Mouse (Mus musculus) cortical plate, adult 2 months (tissue): Measurements from ENCODE around the gene Slc2a9.

Source experiments
- CTCF ChIP-seq: fragments of 200-500 bp; IDR thresholded peaks from 2 replicates; pipeline ENCODE4 v1.5.1; 2011; ENCODE audit warnings: mild to moderate bottlenecking, control low read depth, low read length; ENCODE audit not compliant: insufficient read depth; ENCODE audit errors: extremely low read depth
- POLR2A ChIP-seq: fragments of 200-500 bp; IDR thresholded peaks from 2 replicates; pipeline ENCODE4 v1.6.1; 2011; ENCODE audit warnings: mild to moderate bottlenecking, low read length, control low read depth; ENCODE audit not compliant: insufficient read depth; ENCODE audit errors: extremely low read depth

GRCm38 (mm10) chr5:38485946-38486345, 17.0 kb downstream of the Slc2a9 start:
- TF ChIP-seq CTCF, result no peak
- TF ChIP-seq POLR2A, result no peak
